ENCODE assay signal across 15 mouse cellular contexts in genomic region chr11:41433846-41434245, GRCm38 (mm10).
A peak's percentile ranks its signal among the peaks of the same experiment; 100 is the strongest.
DNase-seq lines count a peak whose midpoint lies in the region; ATAC-seq and TF ChIP-seq lines count a peak whose summit lies in the region.
"Had no signal": no experiment of that assay in that cellular context is flagged by ENCODE, and none has a peak within 500 bp of the region (broad histone marks: within the 10 kb centered on the region; RNA-seq: fewer than 3 reads in every experiment).

No protein-coding gene starts in this region.

- H3K4me3 ChIP-seq in cerebellum, adult 2 months (replicated peaks; ENCODE audit: insufficient read depth, low read depth, low read length): no peak overlapping the region
- no peak overlapping the region for H3K4me3 ChIP-seq in hindbrain, postnatal 0 days (ENCODE audit: low read length)
- no peak overlapping the region for H3K4me3 ChIP-seq in hindbrain, embryonic 12.5 days
- H3K4me3 ChIP-seq in lung, postnatal 0 days (ENCODE audit: low read depth, low read length): no peak overlapping the region
- H3K4me3 ChIP-seq: erythroblast, embryonic 14.5 days; heart, embryonic 13.5 days; intestine, embryonic 15.5 days; neural tube, embryonic 12.5 days had no signal

- DNase-seq in cerebellum, adult 2 months: peak in 1 of 2 experiments; percentile 4
- DNase-seq in cerebellum, adult 11-12 months: no peak
- peak; percentile 52 for DNase-seq in hindbrain, postnatal 0 days (ENCODE audit: low spot score)
- DNase-seq in lung, postnatal 0 days (ENCODE audit: low spot score): peak; percentile 6
- no peak for DNase-seq in lung, postnatal 25 days (ENCODE audit: low spot score)
- no peak for DNase-seq in MN1 (ENCODE audit: low spot score)
- no peak for DNase-seq in gastrocnemius, adult 8-10 months (ENCODE audit: low spot score in 2 of 2)
- DNase-seq: kidney, postnatal 36 days; lung, adult 18-20 months had no signal

- H3K27ac ChIP-seq in cerebellum, adult 2 months (ENCODE audit: insufficient read depth, low read length): no peak overlapping the region
- no peak overlapping the region for H3K27ac ChIP-seq in hindbrain, postnatal 0 days
- H3K27ac ChIP-seq in hindbrain, embryonic 12.5 days: no peak overlapping the region
- no peak overlapping the region for H3K27ac ChIP-seq in lung, postnatal 0 days (ENCODE audit: low read length)
- H3K27ac ChIP-seq: heart, embryonic 13.5 days; intestine, embryonic 15.5 days; neural tube, embryonic 12.5 days had no signal

- no peaks in the 10 kb centered on the region for H3K4me1 ChIP-seq in cerebellum, adult 2 months (ENCODE audit: control insufficient read depth, insufficient read depth, low read length)
- H3K4me1 ChIP-seq in hindbrain, postnatal 0 days (ENCODE audit: insufficient read depth, low read length): no peaks in the 10 kb centered on the region
- no peaks in the 10 kb centered on the region for H3K4me1 ChIP-seq in hindbrain, embryonic 12.5 days
- no peaks in the 10 kb centered on the region for H3K4me1 ChIP-seq in lung, postnatal 0 days (ENCODE audit: insufficient read depth, low read depth, low read length)
- H3K4me1 ChIP-seq: heart, embryonic 13.5 days; intestine, embryonic 15.5 days; neural tube, embryonic 12.5 days had no signal

- WGBS in cerebellum, adult 2 months: 58% methylated on average over 3 of the region's 3 CpGs
- 59% methylated on average over 3 of the region's 3 CpGs for WGBS in hindbrain, postnatal 0 days
- WGBS in hindbrain, embryonic 12.5 days: 77% methylated on average over 3 of the region's 3 CpGs
- 61% methylated on average over 3 of the region's 3 CpGs for WGBS in lung, postnatal 0 days

- no peak for TF ChIP-seq EP300 in lung, postnatal 0 days (IDR thresholded peaks at IDR 0.05)

- H3K4me2 ChIP-seq in hindbrain, postnatal 0 days (ENCODE audit: low read depth, low read length): no peak overlapping the region
- H3K4me2 ChIP-seq in hindbrain, embryonic 12.5 days (replicated peaks): no peak overlapping the region
- H3K4me2 ChIP-seq in lung, postnatal 0 days (replicated peaks; ENCODE audit: low read depth, low read length): no peak overlapping the region
- H3K4me2 ChIP-seq: heart, embryonic 13.5 days; intestine, embryonic 15.5 days; neural tube, embryonic 12.5 days had no signal

- peak; percentile 51; the same call in 1 of the 2 replicates for TF ChIP-seq CTCF in cerebellum, adult 2 months (IDR thresholded peaks at IDR 0.05; ENCODE audit: borderline replicate concordance, insufficient read depth, low read depth, low read length)
- TF ChIP-seq CTCF in hindbrain, postnatal 0 days (IDR thresholded peaks at IDR 0.05; ENCODE audit: low read depth): peak; percentile 55
- peak; percentile 30 for TF ChIP-seq CTCF in lung, postnatal 0 days (IDR thresholded peaks at IDR 0.05)

- H3K36me3 ChIP-seq in hindbrain, postnatal 0 days (ENCODE audit: insufficient read depth, low read length): no peaks in the 10 kb centered on the region
- H3K36me3 ChIP-seq in hindbrain, embryonic 12.5 days: no peaks in the 10 kb centered on the region
- no peaks in the 10 kb centered on the region for H3K36me3 ChIP-seq in lung, postnatal 0 days (ENCODE audit: insufficient read depth, low read length)
- H3K36me3 ChIP-seq: heart, embryonic 13.5 days; intestine, embryonic 15.5 days; neural tube, embryonic 12.5 days had no signal

- no peaks in the 10 kb centered on the region for H3K27me3 ChIP-seq in cerebellum, adult 2 months (ENCODE audit: control insufficient read depth, insufficient read depth, low read length)
- no peaks in the 10 kb centered on the region for H3K27me3 ChIP-seq in hindbrain, postnatal 0 days (ENCODE audit: insufficient read depth, low read length)
- H3K27me3 ChIP-seq in hindbrain, embryonic 12.5 days: no peaks in the 10 kb centered on the region
- H3K27me3 ChIP-seq in lung, postnatal 0 days (replicated peaks; ENCODE audit: insufficient read depth, low read length): no peaks in the 10 kb centered on the region
- H3K27me3 ChIP-seq: heart, embryonic 13.5 days; intestine, embryonic 15.5 days; neural tube, embryonic 12.5 days; Patski had no signal

- H3K9ac ChIP-seq in hindbrain, postnatal 0 days (replicated peaks; ENCODE audit: low read length): no peak overlapping the region
- no peak overlapping the region for H3K9ac ChIP-seq in hindbrain, embryonic 12.5 days
- no peak overlapping the region for H3K9ac ChIP-seq in lung, postnatal 0 days (replicated peaks; ENCODE audit: low read depth)
- H3K9ac ChIP-seq: heart, embryonic 13.5 days; intestine, embryonic 15.5 days; neural tube, embryonic 12.5 days had no signal

- no peaks in the 10 kb centered on the region for H3K9me3 ChIP-seq in hindbrain, postnatal 0 days (ENCODE audit: low read length)
- H3K9me3 ChIP-seq in hindbrain, embryonic 12.5 days (replicated peaks): no peaks in the 10 kb centered on the region
- no peaks in the 10 kb centered on the region for H3K9me3 ChIP-seq in lung, postnatal 0 days (ENCODE audit: low read length)
- H3K9me3 ChIP-seq: intestine, embryonic 15.5 days; neural tube, embryonic 12.5 days had no signal

- no peak for ATAC-seq in hindbrain, postnatal 0 days
- no peak for ATAC-seq in hindbrain, embryonic 12.5 days (ENCODE audit: low FRiP score)
- ATAC-seq in lung, postnatal 0 days: no peak
- ATAC-seq: intestine, embryonic 15.5 days; Patski had no signal

- no peak for TF ChIP-seq POLR2A in cerebellum, adult 2 months (IDR thresholded peaks at IDR 0.05; ENCODE audit: borderline replicate concordance, insufficient read depth, low read length)

Comparison
In these comparisons a context has a peak if more than half of its experiments do, and no peak if none do; other contexts are left out.
1. DNase-seq: peak in hindbrain, postnatal 0 days (single experiment) and lung, postnatal 0 days (single experiment); none in cerebellum, adult 11-12 months (single experiment), lung, postnatal 25 days (single experiment), MN1 (single experiment) and gastrocnemius, adult 8-10 months (0 of 2).
2. Peak in every context shown above with its lines, with median percentiles within 50 percentile points of each other: CTCF ChIP-seq.